Mouse (Mus musculus) heart, embryonic 11.5 days (tissue): Measurements from ENCODE around the gene Ildr1. TPM values are rescaled to one million over a fixed set of nuclear protein-coding genes. Genes with fewer than 3 reads are reported as not detected.

ENCODE experiments used
- ATAC-seq: fragments of 200-750 bp; cut with Nextera tagmentation; replicated peaks from 2 replicates; pipeline ENCODE4 v1.8.0; 2017; ENCODE audit warnings: moderate library complexity; ENCODE audit not compliant: insufficient number of reproducible peaks, low FRiP score, low TSS enrichment
- H3K27ac ChIP-seq: fragments of 300-500 bp; sonication (generic); 2 replicates; pipeline ENCODE4 v1.5.1; 2014; ENCODE audit warnings: mild to moderate bottlenecking, low read depth, low read length
- H3K27me3 ChIP-seq: fragments of 300-500 bp; sonication (generic); 2 replicates; pipeline ENCODE4 v1.6.1; 2014; ENCODE audit warnings: mild to moderate bottlenecking, low read length, mixed read lengths; ENCODE audit not compliant: control insufficient read depth, insufficient read depth
- H3K36me3 ChIP-seq: fragments of 300-500 bp; sonication (generic); 2 replicates; pipeline ENCODE4 v1.6.1; 2014; ENCODE audit warnings: mild to moderate bottlenecking, low read length, moderate library complexity, mixed read lengths; ENCODE audit not compliant: control insufficient read depth, insufficient read depth
- H3K4me1 ChIP-seq: fragments of 300-500 bp; sonication (generic); 2 replicates; pipeline ENCODE4 v1.6.1; 2014; ENCODE audit warnings: low read length; ENCODE audit not compliant: control insufficient read depth, insufficient read depth
- H3K4me2 ChIP-seq: fragments of 300-500 bp; sonication (generic); 2 replicates; pipeline ENCODE4 v1.6.1; 2014; ENCODE audit warnings: mild to moderate bottlenecking, moderate library complexity
- H3K4me3 ChIP-seq: fragments of 300-500 bp; sonication (generic); 2 replicates; pipeline ENCODE4 v1.5.1; 2014; ENCODE audit warnings: low read depth, low read length
- H3K9ac ChIP-seq: fragments of 300-500 bp; sonication (generic); 2 replicates; pipeline ENCODE4 v1.6.1; 2014; ENCODE audit warnings: mild to moderate bottlenecking, low read depth, low read length, moderate library complexity
- H3K9me3 ChIP-seq: fragments of 300-500 bp; sonication (generic); replicated peaks from 2 replicates; pipeline ENCODE4 v1.6.1; 2016; ENCODE audit warnings: low read length; ENCODE audit not compliant: control insufficient read depth
- WGBS: fragments of 180-500 bp; shearing (Covaris S2); extraction: QIAGEN DNeasy Blood & Tissue Kit; methylation state at CpG from one replicate; pipeline ENCODE4 v1.1.7; 2014; ENCODE audit not compliant: insufficient replicate concordance; 5-methylcytosine and 5-hydroxymethylcytosine counted together
- polyA plus RNA-seq: library from polyadenylated mRNA; unstranded; fragments of >200 nt; fragmentation: Nextera tagmentation; extraction: Ambion mirVana; gene quantifications from 2 replicates; pipeline ENCODE4 v1.2.1, GENCODE M21; 2014

Gene Ildr1
- polyA plus RNA-seq, 1 experiment from 2014 or later: not detected

GRCm38 (mm10) chr16:36770191-36770771 is 76.5 kb downstream of the Ildr1 start:
- Histone ChIP-seq H3K27me3 (no peaks in the 10 kb centered on the region), H3K36me3 (no peaks in the 10 kb centered on the region), H3K4me3 (no peak overlapping the region), H3K9me3 (no peaks in the 10 kb centered on the region), H3K4me2 (no peak overlapping the region), H3K4me1 (no peaks in the 10 kb centered on the region), H3K9ac (no peak overlapping the region), H3K27ac (no peak overlapping the region)
- ATAC-seq: no peak
- 75% methylated on average over 8 of the region's 13 CpGs for WGBS

- H3K4me2 ChIP-seq: no peak overlapping the region
- no peak overlapping the region for H3K27ac ChIP-seq
- no peaks in the 10 kb centered on the region for H3K27me3 ChIP-seq
- no peak overlapping the region for H3K9ac ChIP-seq
- WGBS: 82% methylated on average over 4 of the region's 4 CpGs
- ATAC-seq: no peak
- no peaks in the 10 kb centered on the region for H3K36me3 ChIP-seq
- H3K9me3 ChIP-seq: no peaks in the 10 kb centered on the region
- no peaks in the 10 kb centered on the region for H3K4me1 ChIP-seq
- no peak overlapping the region for H3K4me3 ChIP-seq
These were observed 77.1 kb downstream of the Ildr1 start for GRCm38 (mm10) chr16:36770830-36771229.

DNA sequence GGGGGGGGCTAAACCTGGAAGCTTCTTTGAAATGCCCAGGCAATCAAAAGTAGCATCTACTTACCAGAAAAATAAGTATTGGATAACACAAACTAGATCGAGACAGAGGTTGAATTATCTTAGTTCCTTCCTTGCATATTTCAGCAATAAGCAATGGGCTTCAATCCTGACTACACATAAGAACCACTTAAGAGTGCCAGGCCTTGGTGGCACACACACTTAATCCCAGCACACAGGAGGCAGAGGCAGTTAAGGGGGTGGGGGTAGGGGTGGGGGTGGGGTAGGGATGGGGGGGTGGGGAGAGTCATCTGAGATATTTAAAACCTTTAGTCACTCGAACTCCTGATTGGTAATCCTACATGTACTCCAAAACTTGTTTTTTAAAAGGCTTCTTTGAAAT is 77.5 kb downstream of the Ildr1 start:
- Histone ChIP-seq H3K27ac (no peak overlapping the region), H3K4me1 (no peaks in the 10 kb centered on the region), H3K9me3 (no peaks in the 10 kb centered on the region), H3K27me3 (no peaks in the 10 kb centered on the region), H3K9ac (no peak overlapping the region), H3K4me2 (no peak overlapping the region), H3K4me3 (no peak overlapping the region), H3K36me3 (no peaks in the 10 kb centered on the region)
- 70% methylated on average over 2 of the region's 2 CpGs for WGBS
- ATAC-seq: no peak

DNA sequence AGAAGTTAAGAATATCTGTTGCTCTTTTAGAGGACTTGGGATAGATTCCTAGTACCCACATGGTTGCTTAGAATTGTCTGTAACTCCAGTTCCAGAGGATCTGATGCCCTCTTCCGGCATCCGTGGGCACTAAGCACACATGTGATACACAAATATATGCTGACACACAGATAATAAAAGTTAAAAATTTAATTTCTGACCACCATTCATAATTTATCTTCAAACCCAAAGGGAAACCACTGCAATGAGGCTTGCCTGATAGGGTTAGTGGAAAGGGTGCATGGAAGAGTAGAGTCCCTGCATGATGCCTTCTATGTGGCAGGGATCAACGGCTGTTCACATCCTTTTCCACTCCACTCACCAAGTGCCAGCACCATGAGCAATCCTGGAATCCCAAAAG is 77.9 kb downstream of the Ildr1 start:
- Histone ChIP-seq H3K9me3 (no peaks in the 10 kb centered on the region), H3K36me3 (no peaks in the 10 kb centered on the region), H3K4me2 (no peak overlapping the region), H3K27ac (no peak overlapping the region), H3K9ac (no peak overlapping the region), H3K27me3 (no peaks in the 10 kb centered on the region), H3K4me3 (no peak overlapping the region), H3K4me1 (no peaks in the 10 kb centered on the region)
- 87% methylated on average over 3 of the region's 3 CpGs for WGBS
- ATAC-seq: no peak

DNA sequence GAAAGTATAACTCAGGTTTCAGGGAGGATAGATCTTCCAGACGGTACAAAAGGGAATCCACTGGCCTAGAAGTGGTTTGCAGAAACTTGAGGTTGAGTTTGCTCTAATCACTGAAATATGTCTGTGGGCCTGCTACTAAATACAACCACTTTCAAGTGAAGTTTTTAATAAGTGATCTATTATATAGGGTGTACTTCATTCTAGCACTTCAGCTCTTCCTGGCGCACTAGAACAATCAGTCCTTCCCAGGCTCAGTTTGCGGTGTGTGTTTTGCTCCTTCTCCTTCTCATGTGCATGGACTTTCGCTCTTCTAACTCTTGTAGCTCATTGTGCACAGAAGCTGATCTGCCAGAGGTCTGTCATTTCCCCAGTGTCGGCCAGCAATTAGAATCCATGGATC is 79.2 kb downstream of the Ildr1 start:
- no peak overlapping the region for H3K9ac ChIP-seq
- no peak overlapping the region for H3K27ac ChIP-seq
- WGBS: 81% methylated on average over 5 of the region's 5 CpGs

DNA sequence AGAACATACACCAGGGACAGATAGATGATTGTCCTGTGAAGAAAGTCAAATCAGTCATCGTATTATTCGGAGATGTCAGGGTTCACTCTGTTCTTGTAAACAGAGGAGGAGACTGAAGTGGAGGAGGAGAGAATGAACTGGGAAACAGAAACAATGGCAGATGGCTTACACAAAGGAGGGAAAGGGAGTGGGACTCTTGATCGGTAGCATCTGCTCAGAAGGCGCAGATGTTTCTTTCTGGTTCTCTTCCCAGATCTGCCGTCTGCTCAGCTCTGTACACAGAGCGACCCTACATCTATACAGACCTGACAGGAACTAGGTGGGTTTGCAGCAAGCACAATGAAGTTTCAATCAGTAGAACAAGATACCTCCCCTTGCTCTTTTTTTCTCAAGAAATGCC is 81.9 kb downstream of the Ildr1 start:
- 88% methylated on average over 6 of the region's 6 CpGs for WGBS
- no peaks in the 10 kb centered on the region for H3K9me3 ChIP-seq
- H3K36me3 ChIP-seq: no peaks in the 10 kb centered on the region
- H3K27me3 ChIP-seq: no peaks in the 10 kb centered on the region
- no peak overlapping the region for H3K9ac ChIP-seq
- H3K4me2 ChIP-seq: no peak overlapping the region
- H3K4me1 ChIP-seq: no peaks in the 10 kb centered on the region
- H3K27ac ChIP-seq: no peak overlapping the region
- ATAC-seq: no peak
- H3K4me3 ChIP-seq: no peak overlapping the region

More for the DNA sequence above, 79.2 kb downstream of the Ildr1 start:
- Histone ChIP-seq H3K36me3 (no peaks in the 10 kb centered on the region), H3K4me3 (no peak overlapping the region), H3K9me3 (no peaks in the 10 kb centered on the region), H3K4me1 (no peaks in the 10 kb centered on the region), H3K4me2 (no peak overlapping the region), H3K27me3 (no peaks in the 10 kb centered on the region)
- ATAC-seq: no peak

Other genes with a start within 250 kb of the Ildr1 start
- gene Stfa3, start 238.6 kb upstream of the Ildr1 start, polyA plus RNA-seq: not detected in 2 replicates
- gene Casr, start 131.8 kb upstream of the Ildr1 start, polyA plus RNA-seq: 0.14 and 0.37 TPM in 2 replicates
- gene Cd86, start 27.9 kb upstream of the Ildr1 start, polyA plus RNA-seq: 0.59 TPM in 1 of 2 replicates, not detected in the other
- gene Slc15a2, start 91.0 kb downstream of the Ildr1 start, polyA plus RNA-seq: 1.0 and 1.1 TPM in 2 replicates
- gene Iqcb1, start 134.4 kb downstream of the Ildr1 start, polyA plus RNA-seq: 38.5 and 40.1 TPM in 2 replicates
- gene Eaf2, start 181.0 kb downstream of the Ildr1 start, polyA plus RNA-seq: 0.37 and 0.80 TPM in 2 replicates
- 54.8 and 70.1 TPM in 2 replicates for gene Golgb1, start 181.2 kb downstream of the Ildr1 start, polyA plus RNA-seq
- 1.0 and 1.5 TPM in 2 replicates for gene Hcls1, start 241.0 kb downstream of the Ildr1 start, polyA plus RNA-seq